Mouse (Mus musculus) kidney, embryonic 16.5 days (tissue): ENCODE data around the gene Catsperg2. TPM values are rescaled to one million over a fixed set of nuclear protein-coding genes. Genes with fewer than 3 reads are reported as not detected.
"Not testable (repeated sequence)": the region's sequence is repeated elsewhere in the genome, so short reads cannot be mapped to it uniquely, and the experiment has no call there.

Experiments used
- ATAC-seq: fragments of 200-750 bp; cut with Nextera tagmentation; 2 replicates; pipeline ENCODE4 v1.8.0; 2017; ENCODE audit warnings: moderate TSS enrichment; ENCODE audit not compliant: low FRiP score, low TSS enrichment
- H3K27ac ChIP-seq: fragments of 300-500 bp; sonication (generic); 2 replicates; pipeline ENCODE4 v1.5.1; 2014; ENCODE audit warnings: low read length
- H3K27me3 ChIP-seq: fragments of 300-500 bp; sonication (generic); 2 replicates; pipeline ENCODE4 v1.6.1; 2014; ENCODE audit warnings: low read length, control low read depth, mixed read lengths; ENCODE audit not compliant: insufficient read depth
- H3K36me3 ChIP-seq: fragments of 300-500 bp; sonication (generic); 2 replicates; pipeline ENCODE4 v1.6.1; 2014; ENCODE audit warnings: low read length, control low read depth, mixed read lengths; ENCODE audit not compliant: insufficient read depth
- H3K4me1 ChIP-seq: fragments of 300-500 bp; sonication (generic); 2 replicates; pipeline ENCODE4 v1.6.1; 2014; ENCODE audit warnings: low read length, control low read depth, mixed read lengths; ENCODE audit not compliant: insufficient read depth
- H3K4me2 ChIP-seq: fragments of 300-500 bp; sonication (generic); replicated peaks from 2 replicates; pipeline ENCODE4 v1.6.1; 2014; ENCODE audit warnings: low read depth, low read length
- H3K4me3 ChIP-seq: fragments of 300-500 bp; sonication (generic); 2 replicates; pipeline ENCODE4 v1.5.1; 2014; ENCODE audit warnings: mild to moderate bottlenecking, low read length
- H3K9ac ChIP-seq: fragments of 300-500 bp; sonication (generic); replicated peaks from 2 replicates; pipeline ENCODE4 v1.6.1; 2014; ENCODE audit warnings: low read length
- H3K9me3 ChIP-seq: fragments of 300-500 bp; sonication (generic); 2 replicates; pipeline ENCODE4 v1.6.1; 2016; ENCODE audit warnings: low read length, control low read depth
- WGBS: fragments of 180-500 bp; shearing (Covaris S2); extraction: QIAGEN DNeasy Blood & Tissue Kit; methylation state at CpG from one replicate; pipeline ENCODE4 v1.1.7; 2014; 5-methylcytosine and 5-hydroxymethylcytosine counted together
- polyA plus RNA-seq: library from polyadenylated mRNA; unstranded; fragments of >200 nt; fragmentation: Nextera tagmentation; extraction: Ambion mirVana; gene quantifications from 2 replicates; pipeline ENCODE4 v1.2.1, GENCODE M21; 2015

Catsperg2 gene
- not detected in 2 replicates for polyA plus RNA-seq

DNA sequence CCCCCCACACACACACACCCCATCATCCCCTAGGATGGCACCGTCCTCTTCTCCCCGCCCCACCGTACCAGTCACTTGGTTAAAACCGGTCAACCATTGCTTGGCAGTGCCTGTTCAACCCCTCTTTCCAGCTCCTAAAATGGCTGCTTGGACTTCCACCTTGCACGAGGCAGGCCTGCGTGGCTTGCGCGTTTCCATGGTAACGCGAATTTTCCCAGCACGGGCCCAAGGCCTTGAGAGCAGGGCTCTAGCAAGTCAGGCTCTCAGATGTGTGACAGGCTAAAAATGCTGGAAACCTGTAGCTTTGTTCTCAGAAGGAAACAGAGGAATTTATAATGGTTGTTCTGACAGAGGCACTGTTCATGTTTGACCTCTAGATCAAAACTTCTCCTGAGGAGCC lies at the start of gene Catsperg2:
Gene Catsperg2, minus strand, starts transcription at position 173 of the 400 bp plus-strand sequence.
- WGBS: 63% methylated on average over 11 of the region's 11 CpGs
- H3K9ac ChIP-seq, H3K9me3 ChIP-seq, H3K36me3 ChIP-seq, H3K27ac ChIP-seq, ATAC-seq, H3K4me2 ChIP-seq, H3K27me3 ChIP-seq, H3K4me1 ChIP-seq: not testable (repeated sequence)
- H3K4me3 ChIP-seq: peak within 1 kb of the TSS; percentile 6; the same call in 1 of the 2 replicates

GRCm38 (mm10) chr7:29776568-29776967 lies 49.7 kb upstream of the Catsperg2 start:
- H3K36me3 ChIP-seq: peaks cover 71% of the 10 kb centered on the region
- no peak overlapping the region for H3K4me3 ChIP-seq
- peaks cover 12% of the 10 kb centered on the region; the same call in 1 of the 2 replicates for H3K4me1 ChIP-seq
- no peak for ATAC-seq
- no peak overlapping the region for H3K4me2 ChIP-seq
- 92% methylated on average over 19 of the region's 19 CpGs for WGBS
- peaks cover 4% of the 10 kb centered on the region; the same call in 1 of the 2 replicates for H3K9me3 ChIP-seq
- H3K27me3 ChIP-seq: no peaks in the 10 kb centered on the region
- no peak overlapping the region for H3K9ac ChIP-seq
- no peak overlapping the region for H3K27ac ChIP-seq

DNA sequence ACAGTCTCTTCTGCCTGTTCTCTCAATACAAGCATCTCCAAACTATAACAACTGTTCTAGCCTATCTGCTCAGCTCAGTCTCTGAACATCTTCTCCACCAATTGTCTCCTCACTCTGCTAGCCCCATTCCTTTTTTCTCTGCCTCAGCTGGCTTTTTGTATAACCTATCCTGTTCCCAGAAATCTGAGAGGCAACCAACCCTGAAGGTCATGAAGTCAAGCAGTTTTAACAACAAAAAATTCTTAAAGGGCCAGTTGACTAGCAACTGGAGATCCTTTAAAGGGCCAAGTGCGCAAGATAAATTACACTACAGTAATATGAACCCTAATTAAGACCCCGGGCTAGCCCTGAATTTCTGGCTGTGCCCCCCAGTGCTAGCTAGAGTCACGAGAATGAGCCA lies 47.5 kb upstream of the Catsperg2 start:
- Histone ChIP-seq H3K9ac (no peak overlapping the region), H3K36me3 (peaks cover 72% of the 10 kb centered on the region), H3K27me3 (no peaks in the 10 kb centered on the region), H3K4me3 (no peak overlapping the region), H3K4me2 (no peak overlapping the region), H3K27ac (peak overlapping the region; percentile 68), H3K4me1 (peaks cover 21% of the 10 kb centered on the region; the same call in 1 of the 2 replicates), H3K9me3 (peaks cover 4% of the 10 kb centered on the region; the same call in 1 of the 2 replicates)
- no peak for ATAC-seq
- 49% methylated on average over 3 of the region's 3 CpGs for whole genome bisulfite sequencing

DNA sequence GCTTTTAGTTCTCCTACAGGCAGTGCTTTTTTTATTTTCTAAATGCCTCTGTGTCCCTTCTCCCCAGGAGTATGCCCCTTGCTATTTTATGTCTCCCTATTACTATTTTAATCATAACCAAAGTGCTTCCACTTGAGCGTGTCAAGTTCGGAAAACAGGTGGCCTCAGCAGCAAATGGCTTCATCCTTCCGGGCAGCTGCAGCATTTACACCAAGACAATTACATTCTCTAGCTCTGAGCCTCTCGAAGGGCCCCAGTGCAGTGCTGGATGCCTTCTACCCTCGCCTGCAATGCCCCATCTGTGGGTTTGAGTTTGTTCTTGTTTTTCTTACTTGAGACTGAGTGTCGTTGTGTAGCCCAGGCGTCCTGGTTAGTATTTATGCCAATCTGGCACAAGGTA lies 46.7 kb upstream of the Catsperg2 start:
- Histone ChIP-seq H3K27me3 (no peaks in the 10 kb centered on the region), H3K4me3 (no peak overlapping the region), H3K27ac (peak overlapping the region; percentile 68), H3K36me3 (peaks cover 66% of the 10 kb centered on the region), H3K9me3 (peaks cover 4% of the 10 kb centered on the region; the same call in 1 of the 2 replicates), H3K4me1 (peaks cover 23% of the 10 kb centered on the region; the same call in 1 of the 2 replicates), H3K4me2 (no peak overlapping the region), H3K9ac (no peak overlapping the region)
- 79% methylated on average over 7 of the region's 7 CpGs for WGBS
- ATAC-seq: no peak

DNA sequence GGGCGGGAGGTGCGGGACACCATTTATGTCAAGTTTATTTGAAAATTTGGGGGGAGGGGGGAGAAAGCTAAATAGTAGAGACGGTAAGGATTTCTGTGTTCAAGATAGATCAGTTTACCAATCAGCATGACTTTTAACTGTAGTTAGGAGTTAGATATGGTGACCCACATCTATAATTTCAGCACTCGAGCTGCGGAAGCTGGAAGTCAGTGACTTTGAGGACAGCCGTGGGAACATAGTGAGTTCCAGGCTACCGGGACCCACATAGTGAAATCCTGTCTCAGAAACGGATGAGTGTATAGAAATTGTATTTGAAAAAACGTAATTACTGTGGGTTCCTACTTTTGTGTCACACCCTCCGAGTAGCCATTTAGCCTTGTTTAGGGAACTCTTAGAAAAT lies 42.1 kb upstream of the Catsperg2 start:
- Histone ChIP-seq H3K4me1 (peaks cover 22% of the 10 kb centered on the region; the same call in 1 of the 2 replicates), H3K9me3 (no peaks in the 10 kb centered on the region), H3K27me3 (no peaks in the 10 kb centered on the region), H3K4me2 (peak overlapping the region; percentile 61), H3K36me3 (peaks cover 22% of the 10 kb centered on the region), H3K27ac (peak overlapping the region; percentile 94; the same call in 1 of the 2 replicates), H3K9ac (peak overlapping the region; percentile 79), H3K4me3 (peak overlapping the region; percentile 75)
- ATAC-seq: no peak
- 5% methylated on average over 10 of the region's 10 CpGs for WGBS

DNA sequence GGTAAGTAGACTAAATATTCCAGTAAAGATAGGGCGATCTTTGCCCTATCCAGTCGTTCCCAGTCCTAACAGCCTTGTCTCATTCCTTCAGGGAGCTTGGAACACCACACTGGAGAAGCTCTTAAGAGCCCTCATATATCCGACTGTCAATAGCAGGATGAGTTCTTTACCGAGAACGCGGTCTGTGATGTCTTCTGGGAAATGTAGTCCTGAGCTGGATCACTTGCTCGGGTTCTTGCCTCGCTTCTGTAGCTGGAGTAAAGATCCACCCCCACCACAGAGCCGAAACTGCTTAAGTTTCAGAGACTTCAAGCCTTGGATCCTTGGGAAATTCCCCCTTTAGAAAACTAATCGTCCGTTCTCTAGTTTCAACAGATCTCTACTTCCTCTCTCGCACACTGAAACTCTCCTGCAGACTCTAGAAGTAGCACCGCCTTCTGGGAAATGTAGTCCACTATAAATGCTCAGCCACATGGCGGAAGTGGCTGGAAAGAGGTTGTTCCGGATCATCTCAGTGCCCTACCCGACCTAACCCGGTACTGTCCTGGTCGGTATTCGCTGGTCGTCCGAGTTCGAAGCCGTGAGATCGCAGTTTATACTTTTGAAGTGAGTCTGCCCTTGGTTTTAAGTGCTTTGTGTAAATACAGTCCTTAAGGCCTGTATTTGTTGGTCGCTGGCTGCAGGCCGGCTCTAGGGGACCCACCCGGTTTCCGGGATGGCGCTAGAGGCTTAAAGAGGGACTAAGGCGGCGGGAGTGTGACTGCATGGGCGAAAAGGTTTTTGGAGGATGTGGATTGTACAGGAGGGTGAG lies 41.5 kb upstream of the Catsperg2 start, which contains the start of gene Zfp84:
Gene Zfp84, plus strand, starts transcription at position 463 of the 811 bp plus-strand sequence.
- peak within 1 kb of the TSS; percentile 75 for H3K4me3 ChIP-seq

GRCm38 (mm10) chr7:29767058-29767686 lies 40.3 kb upstream of the Catsperg2 start:
- under 1% methylated on average over 15 of the region's 15 CpGs for WGBS
- Histone ChIP-seq H3K4me2 (peak overlapping the region; percentile 61), H3K9ac (peak overlapping the region; percentile 58), H3K36me3 (peaks cover 9% of the 10 kb centered on the region; the same call in 1 of the 2 replicates), H3K9me3 (no peaks in the 10 kb centered on the region), H3K27ac (peak overlapping the region; percentile 38; the same call in 1 of the 2 replicates), H3K4me1 (peaks cover 17% of the 10 kb centered on the region; the same call in 1 of the 2 replicates), H3K4me3 (peak overlapping the region; percentile 75), H3K27me3 (no peaks in the 10 kb centered on the region)
- ATAC-seq: peak; percentile 55

More for the DNA sequence above, 41.5 kb upstream of the Catsperg2 start, which contains the start of gene Zfp84:
- peaks cover 17% of the 10 kb centered on the region; the same call in 1 of the 2 replicates for H3K4me1 ChIP-seq
- peak within 1 kb of the TSS; percentile 61 for H3K4me2 ChIP-seq
- H3K9me3 ChIP-seq: no peaks in the 10 kb centered on the region
- no peaks in the 10 kb centered on the region for H3K27me3 ChIP-seq
- H3K36me3 ChIP-seq: peaks cover 15% of the 10 kb centered on the region
- ATAC-seq: peak; percentile 96
- peak within 1 kb of the TSS; percentile 79 for H3K9ac ChIP-seq
- WGBS: under 1% methylated on average over 32 of the region's 32 CpGs
- peak within 1 kb of the TSS; percentile 94 for H3K27ac ChIP-seq

GRCm38 (mm10) chr7:29764702-29765101 lies 37.9 kb upstream of the Catsperg2 start:
- no peak for ATAC-seq
- Histone ChIP-seq H3K9me3 (no peaks in the 10 kb centered on the region), H3K4me1 (peaks cover 12% of the 10 kb centered on the region; the same call in 1 of the 2 replicates), H3K4me2 (no peak overlapping the region), H3K27ac (no peak overlapping the region), H3K27me3 (no peaks in the 10 kb centered on the region), H3K9ac (no peak overlapping the region), H3K4me3 (no peak overlapping the region), H3K36me3 (no peaks in the 10 kb centered on the region)
- 81% methylated on average over 7 of the region's 7 CpGs for WGBS

GRCm38 (mm10) chr7:29760476-29760875 lies 33.6 kb upstream of the Catsperg2 start:
- WGBS: 80% methylated on average over 5 of the region's 5 CpGs
- no peak overlapping the region for H3K9ac ChIP-seq
- peaks cover 4% of the 10 kb centered on the region; the same call in 1 of the 2 replicates for H3K9me3 ChIP-seq
- no peaks in the 10 kb centered on the region for H3K27me3 ChIP-seq
- H3K27ac ChIP-seq: no peak overlapping the region
- H3K4me3 ChIP-seq: no peak overlapping the region
- H3K4me2 ChIP-seq: no peak overlapping the region
- H3K36me3 ChIP-seq: no peaks in the 10 kb centered on the region
- H3K4me1 ChIP-seq: no peaks in the 10 kb centered on the region
- no peak for ATAC-seq
